Mouse (Mus musculus): Measurements from ENCODE around the gene Cldn6.

DNA sequence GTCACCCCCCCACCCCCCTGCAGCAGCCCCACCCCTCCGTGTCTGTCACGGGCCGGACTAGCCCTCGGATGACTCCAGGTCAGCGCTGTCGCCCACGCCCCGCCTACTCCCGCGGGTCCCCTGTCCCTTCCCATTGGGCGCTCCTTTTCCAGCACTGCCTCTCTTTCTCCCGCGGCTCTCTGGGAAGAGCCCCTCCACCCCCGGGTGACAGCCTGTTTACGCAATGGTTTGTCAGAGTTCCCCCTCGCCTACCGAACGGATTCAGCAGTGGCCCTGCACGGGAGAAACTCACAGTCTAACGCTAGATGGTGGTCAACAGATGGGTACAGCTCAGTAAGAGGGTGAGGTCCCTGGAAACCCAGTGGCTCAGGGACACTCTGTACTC lies 47.7 kb downstream of the Cldn6 start:
- TF ChIP-seq GATA1 (IDR thresholded peaks at IDR 0.05; ENCODE audit: borderline replicate concordance, low read length), result no peak
- TF ChIP-seq FLI1 (IDR thresholded peaks at IDR 0.05; ENCODE audit: low read length), result no peak

Measured in megakaryocyte, embryonic 14.5 days (primary cell).